Mouse (Mus musculus): ENCODE measurements around the gene Tmem151b. TPM values are rescaled to one million over a fixed set of nuclear protein-coding genes. Genes with fewer than 3 reads are reported as not detected.

The Tmem151b gene
- total and polyA plus RNA-seq, 2 experiments = 0.01 TPM; not detected in 1

GRCm38 (mm10) chr17:45575123-45575897 is 25.8 kb upstream of the Tmem151b start:
- WGBS = 91% methylated on average over 8 of the region's 8 CpGs
- no peak overlapping the region for H3K4me3 ChIP-seq (ENCODE audit: insufficient read depth, low read depth, low read length)
- TF ChIP-seq POLR2A (IDR thresholded peaks at IDR 0.05; ENCODE audit: extremely low read depth, insufficient read depth, low read length) = no peak
- TF ChIP-seq CTCF (IDR thresholded peaks at IDR 0.05; ENCODE audit: low read depth, low read length) = no peak
- H3K9ac ChIP-seq (ENCODE audit: low read depth, low read length) = no peak overlapping the region
- H3K27ac ChIP-seq (replicated peaks; ENCODE audit: insufficient read depth, low read depth, low read length) = peak overlapping the region; percentile 99
- no peaks in the 10 kb centered on the region for H3K27me3 ChIP-seq (ENCODE audit: control insufficient read depth, insufficient read depth, low read length)
- H3K4me1 ChIP-seq (ENCODE audit: control insufficient read depth, insufficient read depth, low read length) = peaks cover 17% of the 10 kb centered on the region
- H3K79me2 ChIP-seq (ENCODE audit: control insufficient read depth, insufficient read depth, low read length) = peaks cover 8% of the 10 kb centered on the region
- peaks cover 14% of the 10 kb centered on the region for H3K36me3 ChIP-seq (ENCODE audit: control insufficient read depth, insufficient read depth, low read length)
- no peak for DNase-seq (ENCODE audit: extremely low read depth, low read depth, low spot score)

- WGBS = 2% methylated on average over 17 of the region's 17 CpGs
Measured at GRCm38 (mm10) chr17:45574129-45574761, 24.8 kb upstream of the Tmem151b start.

GRCm38 (mm10) chr17:45573780-45574123 is 24.3 kb upstream of the Tmem151b start:
- H3K9ac ChIP-seq (ENCODE audit: low read depth, low read length) = peak overlapping the region; percentile 95
- no peaks in the 10 kb centered on the region for H3K27me3 ChIP-seq (ENCODE audit: control insufficient read depth, insufficient read depth, low read length)
- peaks cover 8% of the 10 kb centered on the region for H3K79me2 ChIP-seq (ENCODE audit: control insufficient read depth, insufficient read depth, low read length)
- peak; percentile 85 for DNase-seq (ENCODE audit: extremely low read depth, low read depth, low spot score)
- no peak for TF ChIP-seq CTCF (IDR thresholded peaks at IDR 0.05; ENCODE audit: low read depth, low read length)
- TF ChIP-seq POLR2A (IDR thresholded peaks at IDR 0.05; ENCODE audit: extremely low read depth, insufficient read depth, low read length) = 0 out of 2 replicates have a peak, but pooled peaks have one; percentile 38
- H3K4me1 ChIP-seq (ENCODE audit: control insufficient read depth, insufficient read depth, low read length) = peaks cover 27% of the 10 kb centered on the region
- peak overlapping the region; percentile 99 for H3K27ac ChIP-seq (replicated peaks; ENCODE audit: insufficient read depth, low read depth, low read length)
- peak overlapping the region; percentile 72 for H3K4me3 ChIP-seq (ENCODE audit: insufficient read depth, low read depth, low read length)
- WGBS = under 1% methylated on average over 17 of the region's 18 CpGs
- H3K36me3 ChIP-seq (ENCODE audit: control insufficient read depth, insufficient read depth, low read length) = peaks cover 30% of the 10 kb centered on the region

More at GRCm38 (mm10) chr17:45574129-45574761, 24.8 kb upstream of the Tmem151b start:
- Histone ChIP-seq H3K36me3 (ENCODE audit: control insufficient read depth, insufficient read depth, low read length) (peaks cover 25% of the 10 kb centered on the region), H3K4me3 (ENCODE audit: insufficient read depth, low read depth, low read length) (peak overlapping the region; percentile 72), H3K79me2 (ENCODE audit: control insufficient read depth, insufficient read depth, low read length) (peaks cover 8% of the 10 kb centered on the region), H3K9ac (ENCODE audit: low read depth, low read length) (peak overlapping the region; percentile 95), H3K4me1 (ENCODE audit: control insufficient read depth, insufficient read depth, low read length) (peaks cover 23% of the 10 kb centered on the region), H3K27me3 (ENCODE audit: control insufficient read depth, insufficient read depth, low read length) (no peaks in the 10 kb centered on the region), H3K27ac (replicated peaks; ENCODE audit: insufficient read depth, low read depth, low read length) (peak overlapping the region; percentile 99)
- DNase-seq (ENCODE audit: extremely low read depth, low read depth, low spot score) = peak; percentile 79
- 0 out of 2 replicates have a peak, but pooled peaks have one; percentile 12 for TF ChIP-seq POLR2A (IDR thresholded peaks at IDR 0.05; ENCODE audit: extremely low read depth, insufficient read depth, low read length)
- TF ChIP-seq CTCF (IDR thresholded peaks at IDR 0.05; ENCODE audit: low read depth, low read length) = no peak

GRCm38 (mm10) chr17:45573087-45573779 is 23.8 kb upstream of the Tmem151b start, which contains the start of gene Hsp90ab1:
Gene Hsp90ab1 (minus strand): TSS chr17:45573271.
- peak; percentile 84 for DNase-seq (ENCODE audit: extremely low read depth, low read depth, low spot score)
- peak within 1 kb of the TSS; percentile 72 for H3K4me3 ChIP-seq (ENCODE audit: insufficient read depth, low read depth, low read length)
- TF ChIP-seq CTCF (IDR thresholded peaks at IDR 0.05; ENCODE audit: low read depth, low read length) (no peak), POLR2A (IDR thresholded peaks at IDR 0.05; ENCODE audit: extremely low read depth, insufficient read depth, low read length) (peak; percentile 99)
- H3K36me3 ChIP-seq (ENCODE audit: control insufficient read depth, insufficient read depth, low read length) = peaks cover 35% of the 10 kb centered on the region
- peak within 1 kb of the TSS; percentile 95 for H3K9ac ChIP-seq (ENCODE audit: low read depth, low read length)
- H3K79me2 ChIP-seq (ENCODE audit: control insufficient read depth, insufficient read depth, low read length) = peaks cover 8% of the 10 kb centered on the region
- H3K27me3 ChIP-seq (ENCODE audit: control insufficient read depth, insufficient read depth, low read length) = no peaks in the 10 kb centered on the region
- under 1% methylated on average over 41 of the region's 41 CpGs for WGBS
- H3K27ac ChIP-seq (replicated peaks; ENCODE audit: insufficient read depth, low read depth, low read length) = peak within 1 kb of the TSS; percentile 99
- peaks cover 27% of the 10 kb centered on the region for H3K4me1 ChIP-seq (ENCODE audit: control insufficient read depth, insufficient read depth, low read length)

GRCm38 (mm10) chr17:45572103-45573086 is 22.9 kb upstream of the Tmem151b start:
- TF ChIP-seq POLR2A (IDR thresholded peaks at IDR 0.05; ENCODE audit: extremely low read depth, insufficient read depth, low read length) (no peak), CTCF (IDR thresholded peaks at IDR 0.05; ENCODE audit: low read depth, low read length) (no peak)
- Histone ChIP-seq H3K4me1 (ENCODE audit: control insufficient read depth, insufficient read depth, low read length) (peaks cover 31% of the 10 kb centered on the region), H3K27me3 (ENCODE audit: control insufficient read depth, insufficient read depth, low read length) (no peaks in the 10 kb centered on the region), H3K27ac (replicated peaks; ENCODE audit: insufficient read depth, low read depth, low read length) (peak overlapping the region; percentile 82), H3K36me3 (ENCODE audit: control insufficient read depth, insufficient read depth, low read length) (peaks cover 42% of the 10 kb centered on the region), H3K79me2 (ENCODE audit: control insufficient read depth, insufficient read depth, low read length) (peaks cover 8% of the 10 kb centered on the region), H3K9ac (ENCODE audit: low read depth, low read length) (peak overlapping the region; percentile 86), H3K4me3 (ENCODE audit: insufficient read depth, low read depth, low read length) (peak overlapping the region; percentile 72)
- DNase-seq (ENCODE audit: extremely low read depth, low read depth, low spot score) = peak; percentile 48
- 1% methylated on average over 57 of the region's 57 CpGs for WGBS

All from liver, adult 2 months (tissue).